ENCODE assay signal across 1 mouse cellular context in the genomic region with DNA sequence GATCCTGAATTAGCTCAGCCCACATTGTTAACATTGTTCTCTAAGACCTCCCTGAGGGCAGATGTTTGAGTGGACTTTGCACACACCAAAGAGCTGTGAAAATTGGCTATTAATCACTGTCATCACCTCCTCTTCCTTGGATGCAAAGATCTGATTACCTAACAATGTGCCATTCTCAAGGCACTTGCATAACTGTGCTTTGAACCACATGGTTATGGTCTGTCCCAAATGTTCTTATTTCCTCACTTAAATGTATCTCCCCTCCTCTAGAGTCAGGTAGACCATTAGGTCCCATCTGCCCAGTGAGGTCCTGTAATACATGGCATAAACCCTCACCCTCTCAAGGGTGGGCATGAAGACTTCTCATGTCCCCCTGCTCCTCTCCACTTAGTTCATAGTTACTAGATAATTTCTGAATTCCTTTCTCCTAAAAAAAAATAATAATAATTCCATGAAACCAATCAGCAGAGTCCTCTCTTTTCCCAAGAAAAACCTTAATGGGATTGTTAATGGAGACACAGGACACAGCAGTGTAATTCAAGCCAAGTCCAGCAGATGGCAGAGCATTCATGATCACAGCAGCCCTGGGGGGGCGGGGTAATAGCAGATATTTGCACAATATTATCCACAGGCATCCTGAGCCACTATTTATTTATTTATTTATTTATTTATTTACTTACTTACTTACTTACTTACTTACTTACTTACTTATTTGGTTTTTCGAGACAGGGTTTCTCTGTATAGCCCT.
TF ChIP-seq lines count a peak whose summit lies in the region.

No protein-coding gene starts in this region.

TF ChIP-seq in CH12.LX, 34 proteins besides CTCF, POLR2A, EP300 and RAD21:
- TF ChIP-seq NRF1 (IDR thresholded peaks at IDR 0.05; ENCODE audit: low read depth, low read length) (no peak), IRF4 (IDR thresholded peaks at IDR 0.05; ENCODE audit: low read depth, low read length) (no peak), TBP (conservative IDR thresholded peaks at IDR 0.05; ENCODE audit: low read depth, low read length) (no peak), MYC (IDR thresholded peaks at IDR 0.05; ENCODE audit: low read depth, low read length) (no peak), E2F4 (IDR thresholded peaks at IDR 0.05; ENCODE audit: insufficient replicate concordance, low read depth, low read length) (no peak), ZNF384 (IDR thresholded peaks at IDR 0.05; ENCODE audit: low read depth, low read length) (no peak), ZC3H11A (IDR thresholded peaks at IDR 0.05; ENCODE audit: low read depth, low read length) (no peak; the same call in 1 of the 2 replicates), MAZ (IDR thresholded peaks at IDR 0.05; ENCODE audit: low read depth, low read length) (peak; percentile 85), RCOR1 (conservative IDR thresholded peaks at IDR 0.05; ENCODE audit: low read depth, low read length) (no peak), SMC3 (IDR thresholded peaks at IDR 0.05; ENCODE audit: low read depth, low read length) (peak; percentile 74), USF2 (conservative IDR thresholded peaks at IDR 0.05; ENCODE audit: low read depth, low read length) (no peak), PAX5 (IDR thresholded peaks at IDR 0.05; ENCODE audit: low read length) (no peak), CHD2 (IDR thresholded peaks at IDR 0.05; ENCODE audit: low read length) (peak; percentile 74), JUND (conservative IDR thresholded peaks at IDR 0.05; ENCODE audit: low read depth, low read length) (no peak), MXI1 (IDR thresholded peaks at IDR 0.05; ENCODE audit: low read depth, low read length) (no peak), BHLHE40 (IDR thresholded peaks at IDR 0.05; ENCODE audit: low read depth, low read length) (no peak), USF1 (IDR thresholded peaks at IDR 0.05; ENCODE audit: low read depth, low read length) (no peak)
